Mouse (Mus musculus) mature B cell (primary cell): ENCODE measurements around the gene Spdl1.
"Not testable (repeated sequence)": the region's sequence is repeated elsewhere in the genome, so short reads cannot be mapped to it uniquely, and the experiment has no call there.

Experiments used
- in situ Hi-C: fragments of 300-500 bp; cut with MboI; formaldehyde crosslinking; loops from 2 replicates; pipeline ENCODE4 v1.14.3; 2019

The Spdl1 gene

GRCm38 (mm10) chr11:34814319-34814718 is 19.1 kb downstream of the Spdl1 start:
- in situ Hi-C loops, result no loop called here

GRCm38 (mm10) chr11:34805026-34805425 is 28.4 kb downstream of the Spdl1 start:
- in situ Hi-C loops, result not testable (repeated sequence)

GRCm38 (mm10) chr11:34798066-34798465 is 35.4 kb downstream of the Spdl1 start:
- in situ Hi-C loops, result not testable (repeated sequence)

GRCm38 (mm10) chr11:34796097-34796496 is 37.3 kb downstream of the Spdl1 start:
- in situ Hi-C loops, result no loop called here

GRCm38 (mm10) chr11:34791872-34792271 is 41.6 kb downstream of the Spdl1 start:
- in situ Hi-C loops, result no loop called here

- in situ Hi-C loops, result no loop called here
These were observed 48.6 kb downstream of the Spdl1 start for GRCm38 (mm10) chr11:34784864-34785263.

- in situ Hi-C loops, result no loop called here
These were observed 49.8 kb downstream of the Spdl1 start, which contains the start of gene Dock2 for GRCm38 (mm10) chr11:34783587-34784043. Gene Dock2 (minus strand): TSS chr11:34783892.

GRCm38 (mm10) chr11:34782516-34783430 is 50.7 kb downstream of the Spdl1 start:
- in situ Hi-C loops, result no loop called here

GRCm38 (mm10) chr11:34780786-34781185 is 52.7 kb downstream of the Spdl1 start:
- in situ Hi-C loops, result no loop called here

GRCm38 (mm10) chr11:34779966-34780365 is 53.5 kb downstream of the Spdl1 start:
- in situ Hi-C loops, result no loop called here

- in situ Hi-C loops, result no loop called here
These were observed 55.1 kb downstream of the Spdl1 start for GRCm38 (mm10) chr11:34778351-34778750.

- in situ Hi-C loops, result no loop called here
These were observed 55.9 kb downstream of the Spdl1 start for GRCm38 (mm10) chr11:34777529-34777928.

GRCm38 (mm10) chr11:34776054-34776453 is 57.4 kb downstream of the Spdl1 start:
- in situ Hi-C loops, result no loop called here

- in situ Hi-C loops, result no loop called here
These were observed 58.8 kb downstream of the Spdl1 start for GRCm38 (mm10) chr11:34774636-34775035.

GRCm38 (mm10) chr11:34773304-34773895 is 60.0 kb downstream of the Spdl1 start:
- in situ Hi-C loops, result no loop called here

GRCm38 (mm10) chr11:34771221-34771986 is 62.0 kb downstream of the Spdl1 start:
- in situ Hi-C loops, result no loop called here

- in situ Hi-C loops, result no loop called here
These were observed 62.8 kb downstream of the Spdl1 start for GRCm38 (mm10) chr11:34770666-34771065.

GRCm38 (mm10) chr11:34769946-34770345 is 63.5 kb downstream of the Spdl1 start:
- in situ Hi-C loops, result no loop called here

GRCm38 (mm10) chr11:34769396-34769795 is 64.0 kb downstream of the Spdl1 start:
- in situ Hi-C loops, result no loop called here

- in situ Hi-C loops, result no loop called here
These were observed 69.6 kb downstream of the Spdl1 start for GRCm38 (mm10) chr11:34763739-34764361.

GRCm38 (mm10) chr11:34762570-34763127 is 70.8 kb downstream of the Spdl1 start:
- in situ Hi-C loops, result no loop called here
